Comparison of ENCODE assay signal across 22 mouse cellular contexts in the genomic region with DNA sequence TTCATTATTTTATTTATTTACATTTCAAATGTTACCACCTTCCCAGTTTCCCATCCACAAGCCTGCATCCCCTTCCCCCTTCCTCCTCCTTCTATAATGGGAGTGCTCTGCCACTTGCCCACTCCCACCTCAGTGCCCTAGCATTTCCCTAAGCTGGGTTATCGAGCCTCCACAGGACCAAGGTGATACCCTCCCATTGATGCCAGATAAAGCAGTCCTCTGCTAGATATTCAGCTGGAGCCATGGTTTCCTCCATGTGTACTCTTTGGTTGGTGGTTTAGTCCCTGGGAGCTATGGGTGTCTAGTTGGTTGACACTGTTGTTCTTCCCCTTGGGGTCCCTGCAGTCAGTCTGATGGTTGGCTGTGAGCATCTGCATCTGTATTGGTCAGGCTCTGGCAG.
DNase-seq lines count a peak whose midpoint lies in the region; ATAC-seq and TF ChIP-seq lines count a peak whose summit lies in the region.
"Had no signal": no experiment of that assay in that cellular context is flagged by ENCODE, and none has a peak within 500 bp of the region (broad histone marks: within the 10 kb centered on the region; RNA-seq: fewer than 3 reads in every experiment).

No protein-coding gene starts in this region.

- no peaks in the 10 kb centered on the region for H3K4me1 ChIP-seq in embryonic facial prominence, embryonic 11.5 days (ENCODE audit: control insufficient read depth, insufficient read depth, low read length)
- no peaks in the 10 kb centered on the region for H3K4me1 ChIP-seq in embryonic facial prominence, embryonic 10.5 days
- H3K4me1 ChIP-seq in liver, embryonic 11.5 days (replicated peaks; ENCODE audit: control insufficient read depth, insufficient read depth, low read length) = no peaks in the 10 kb centered on the region
- peaks cover 5% of the 10 kb centered on the region; the same call in 1 of the 2 replicates for H3K4me1 ChIP-seq in liver, embryonic 12.5 days
- no peaks in the 10 kb centered on the region for H3K4me1 ChIP-seq in liver, postnatal 0 days (ENCODE audit: insufficient read depth)
- H3K4me1 ChIP-seq in liver, embryonic 13.5 days (replicated peaks) = peaks cover 6% of the 10 kb centered on the region
- no peaks in the 10 kb centered on the region for H3K4me1 ChIP-seq in forebrain, embryonic 13.5 days

- no peak overlapping the region for H3K4me3 ChIP-seq in embryonic facial prominence, embryonic 11.5 days (ENCODE audit: low read depth, low read length)
- H3K4me3 ChIP-seq in embryonic facial prominence, embryonic 10.5 days = no peak overlapping the region
- H3K4me3 ChIP-seq in liver, embryonic 11.5 days (ENCODE audit: low read depth, low read length) = no peak overlapping the region
- H3K4me3 ChIP-seq in liver, embryonic 12.5 days = no peak overlapping the region
- no peak overlapping the region for H3K4me3 ChIP-seq in liver, postnatal 0 days (ENCODE audit: low read depth, low read length)
- H3K4me3 ChIP-seq in liver, embryonic 13.5 days (replicated peaks) = no peak overlapping the region
- H3K4me3 ChIP-seq in forebrain, embryonic 13.5 days = no peak overlapping the region

- WGBS in embryonic facial prominence, embryonic 11.5 days = 83% methylated on average over 1 of the region's 1 CpGs
- 72% methylated on average over 1 of the region's 1 CpGs for WGBS in embryonic facial prominence, embryonic 10.5 days
- 52% methylated on average over 1 of the region's 1 CpGs for WGBS in liver, embryonic 11.5 days
- 23% methylated on average over 1 of the region's 1 CpGs for WGBS in liver, embryonic 12.5 days (ENCODE audit: insufficient replicate concordance)
- whole genome bisulfite sequencing in liver, postnatal 0 days (ENCODE audit: insufficient replicate concordance) = 55% methylated on average over 1 of the region's 1 CpGs
- WGBS in liver, embryonic 13.5 days (ENCODE audit: insufficient replicate concordance) = 23% methylated on average over 1 of the region's 1 CpGs
- WGBS in forebrain, embryonic 13.5 days = 80% methylated on average over 1 of the region's 1 CpGs

- H3K9me3 ChIP-seq in embryonic facial prominence, embryonic 11.5 days (replicated peaks; ENCODE audit: control insufficient read depth, low read length) = no peaks in the 10 kb centered on the region
- no peaks in the 10 kb centered on the region for H3K9me3 ChIP-seq in embryonic facial prominence, embryonic 10.5 days
- no peaks in the 10 kb centered on the region for H3K9me3 ChIP-seq in liver, embryonic 11.5 days (ENCODE audit: control insufficient read depth, low read length)
- no peaks in the 10 kb centered on the region for H3K9me3 ChIP-seq in liver, embryonic 12.5 days (replicated peaks)
- H3K9me3 ChIP-seq in liver, postnatal 0 days (ENCODE audit: low read length) = no peaks in the 10 kb centered on the region
- H3K9me3 ChIP-seq in liver, embryonic 13.5 days (replicated peaks) = no peaks in the 10 kb centered on the region
- H3K9me3 ChIP-seq in forebrain, embryonic 13.5 days (replicated peaks) = no peaks in the 10 kb centered on the region
- H3K9me3 ChIP-seq: G1E had no signal

- ATAC-seq in embryonic facial prominence, embryonic 11.5 days (replicated peaks; ENCODE audit: insufficient number of reproducible peaks, low FRiP score, low TSS enrichment, low read depth) = 0 out of 2 replicates have a peak, but pooled peaks have one; percentile 29
- ATAC-seq in liver, embryonic 11.5 days (replicated peaks; ENCODE audit: low FRiP score) = peak; percentile 67
- 0 out of 2 replicates have a peak, but pooled peaks have one; percentile 35 for ATAC-seq in liver, embryonic 12.5 days
- ATAC-seq in liver, postnatal 0 days = no peak
- peak; percentile 62; the same call in 1 of the 2 replicates for ATAC-seq in liver, embryonic 13.5 days (ENCODE audit: low read depth)
- no peak for ATAC-seq in forebrain, embryonic 13.5 days
- ATAC-seq: activated CD4-positive, CD25-positive, alpha-beta regulatory T cell, adult 4 months; CD4-positive, CD25-positive, alpha-beta regulatory T cell, adult 4 months; Patski had no signal

- no peak overlapping the region for H3K27ac ChIP-seq in embryonic facial prominence, embryonic 11.5 days (replicated peaks; ENCODE audit: low read depth, low read length)
- no peak overlapping the region for H3K27ac ChIP-seq in embryonic facial prominence, embryonic 10.5 days (replicated peaks)
- no peak overlapping the region for H3K27ac ChIP-seq in liver, embryonic 11.5 days (ENCODE audit: low read depth, low read length)
- H3K27ac ChIP-seq in liver, embryonic 12.5 days = no peak overlapping the region
- H3K27ac ChIP-seq in liver, postnatal 0 days (ENCODE audit: low read depth) = no peak overlapping the region
- H3K27ac ChIP-seq in liver, embryonic 13.5 days = no peak overlapping the region
- H3K27ac ChIP-seq in forebrain, embryonic 13.5 days = no peak overlapping the region

- no peaks in the 10 kb centered on the region for H3K27me3 ChIP-seq in embryonic facial prominence, embryonic 11.5 days (ENCODE audit: control insufficient read depth, insufficient read depth, low read length)
- H3K27me3 ChIP-seq in embryonic facial prominence, embryonic 10.5 days (replicated peaks; ENCODE audit: low read depth, poor library complexity, severe bottlenecking) = no peaks in the 10 kb centered on the region
- no peaks in the 10 kb centered on the region for H3K27me3 ChIP-seq in liver, embryonic 11.5 days (replicated peaks; ENCODE audit: control insufficient read depth, insufficient read depth, low read length)
- no peaks in the 10 kb centered on the region for H3K27me3 ChIP-seq in liver, embryonic 12.5 days (replicated peaks)
- no peaks in the 10 kb centered on the region for H3K27me3 ChIP-seq in liver, postnatal 0 days (ENCODE audit: insufficient read depth, low read length)
- no peaks in the 10 kb centered on the region for H3K27me3 ChIP-seq in liver, embryonic 13.5 days
- H3K27me3 ChIP-seq in forebrain, embryonic 13.5 days = no peaks in the 10 kb centered on the region
- H3K27me3 ChIP-seq: CH12.LX, Patski had no signal

- no peak overlapping the region for H3K9ac ChIP-seq in embryonic facial prominence, embryonic 11.5 days (replicated peaks; ENCODE audit: low read length)
- no peak overlapping the region for H3K9ac ChIP-seq in liver, embryonic 11.5 days (ENCODE audit: low read depth, low read length)
- no peak overlapping the region for H3K9ac ChIP-seq in liver, embryonic 12.5 days
- H3K9ac ChIP-seq in liver, postnatal 0 days (replicated peaks) = no peak overlapping the region
- H3K9ac ChIP-seq in liver, embryonic 13.5 days = no peak overlapping the region
- H3K9ac ChIP-seq in forebrain, embryonic 13.5 days = no peak overlapping the region

- TF ChIP-seq CTCF in liver, postnatal 0 days (IDR thresholded peaks at IDR 0.05; ENCODE audit: low read depth) = no peak

- no peak for TF ChIP-seq EP300 in liver, postnatal 0 days (IDR thresholded peaks at IDR 0.05; ENCODE audit: low read depth)

- DNase-seq in embryonic facial prominence, embryonic 11.5 days (ENCODE audit: low spot score) = no peak
- DNase-seq in embryonic facial prominence, embryonic 10.5 days (ENCODE audit: low spot score) = no peak
- DNase-seq in liver, embryonic 11.5 days (ENCODE audit: low spot score) = no peak
- no peak for DNase-seq in liver
- no peak for DNase-seq in liver, postnatal 0 days
- no peak for DNase-seq in liver, embryonic 13.5 days
- DNase-seq: adrenal gland, adult 2 months; adrenal gland, adult 8-10 months; adrenal gland, postnatal 10 days; adrenal gland, postnatal 14 days; adrenal gland, postnatal 25 days; adrenal gland, postnatal 36 days; B cell, adult 2 months; cerebellum, adult 11 months; cerebellum, adult 11-12 months had no signal

- no peak overlapping the region for H3K4me2 ChIP-seq in embryonic facial prominence, embryonic 11.5 days (ENCODE audit: low read depth, low read length)
- H3K4me2 ChIP-seq in liver, embryonic 11.5 days = no peak overlapping the region
- no peak overlapping the region for H3K4me2 ChIP-seq in liver, embryonic 12.5 days
- H3K4me2 ChIP-seq in liver, postnatal 0 days (ENCODE audit: low read depth, low read length) = no peak overlapping the region
- no peak overlapping the region for H3K4me2 ChIP-seq in liver, embryonic 13.5 days
- H3K4me2 ChIP-seq in forebrain, embryonic 13.5 days = no peak overlapping the region

- H3K36me3 ChIP-seq in embryonic facial prominence, embryonic 11.5 days (replicated peaks; ENCODE audit: control insufficient read depth, insufficient read depth, low read depth, low read length) = no peaks in the 10 kb centered on the region
- no peaks in the 10 kb centered on the region for H3K36me3 ChIP-seq in embryonic facial prominence, embryonic 10.5 days (replicated peaks)
- H3K36me3 ChIP-seq in liver, embryonic 11.5 days (ENCODE audit: control insufficient read depth, insufficient read depth, low read length) = no peaks in the 10 kb centered on the region
- H3K36me3 ChIP-seq in liver, embryonic 12.5 days = no peaks in the 10 kb centered on the region
- H3K36me3 ChIP-seq in liver, postnatal 0 days (replicated peaks; ENCODE audit: insufficient read depth, low read length) = no peaks in the 10 kb centered on the region
- H3K36me3 ChIP-seq in liver, embryonic 13.5 days = no peaks in the 10 kb centered on the region
- no peaks in the 10 kb centered on the region for H3K36me3 ChIP-seq in forebrain, embryonic 13.5 days (ENCODE audit: poor library complexity, severe bottlenecking)
- H3K36me3 ChIP-seq: G1E had no signal

Comparison
In these comparisons a context has a peak if more than half of its experiments do, and no peak if none do; other contexts are left out.
1. ATAC-seq: peak in embryonic facial prominence, embryonic 11.5 days (single experiment), liver, embryonic 11.5 days (single experiment), liver, embryonic 12.5 days (single experiment) and liver, embryonic 13.5 days (single experiment); none in liver, postnatal 0 days (single experiment) and forebrain, embryonic 13.5 days (single experiment).